Mouse (Mus musculus): ENCODE results near the gene Klhdc4.

DNA sequence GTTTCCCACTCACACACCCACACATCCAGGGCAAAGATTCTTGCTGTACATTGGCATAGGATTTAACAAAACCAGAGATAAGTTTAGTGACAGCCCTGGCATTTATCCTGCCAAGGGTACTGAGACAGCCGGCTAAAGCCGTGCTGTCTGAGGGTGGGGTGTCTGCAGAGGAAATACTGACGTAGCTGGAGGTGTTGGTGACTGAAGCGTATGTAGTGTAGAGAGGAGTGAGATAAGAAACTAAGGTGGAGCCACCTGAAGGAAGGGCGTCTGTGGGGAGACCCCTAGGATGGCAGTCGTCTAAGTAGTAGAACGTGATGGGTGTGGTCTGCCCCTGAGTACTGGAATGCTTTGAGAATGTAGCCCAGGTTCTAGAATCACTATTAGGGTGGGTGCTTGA lies 23.1 kb upstream of the Klhdc4 start:
- TF ChIP-seq CTCF (IDR thresholded peaks at IDR 0.05; ENCODE audit: low read depth) (no peak), EP300 (optimal IDR thresholded peaks at IDR 0.05) (no peak)
